Mouse (Mus musculus) right cerebral cortex, postnatal 10 days (tissue): ENCODE results near the gene Gdpd3.

Source experiments
- DNase-seq, 2 experiments: peaks; one replicate each; pipeline ENCODE4 v3.0.0; 2021; ENCODE audit warnings: low spot score in 2 of 2

Gene Gdpd3

DNA sequence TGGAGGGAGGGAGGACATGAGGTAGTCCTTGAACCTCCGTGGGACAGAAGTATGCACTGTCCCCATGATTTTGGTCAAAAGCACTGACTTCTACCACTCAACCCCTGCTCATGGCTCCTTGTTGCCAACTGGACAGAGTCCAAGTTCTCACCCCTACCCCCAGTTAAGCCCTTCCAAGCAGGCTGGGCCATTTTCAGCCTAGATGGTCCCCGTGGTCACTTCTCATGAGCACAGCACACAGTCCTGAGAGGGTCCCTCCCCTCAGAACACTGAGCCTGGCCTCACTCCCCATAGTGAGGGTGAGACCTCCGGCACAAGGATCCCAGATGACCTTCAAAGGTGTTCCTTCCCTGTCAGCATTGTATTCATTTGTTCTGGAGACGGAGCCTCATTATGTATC is 23.0 kb downstream of the Gdpd3 start:
- no peak for DNase-seq

DNA sequence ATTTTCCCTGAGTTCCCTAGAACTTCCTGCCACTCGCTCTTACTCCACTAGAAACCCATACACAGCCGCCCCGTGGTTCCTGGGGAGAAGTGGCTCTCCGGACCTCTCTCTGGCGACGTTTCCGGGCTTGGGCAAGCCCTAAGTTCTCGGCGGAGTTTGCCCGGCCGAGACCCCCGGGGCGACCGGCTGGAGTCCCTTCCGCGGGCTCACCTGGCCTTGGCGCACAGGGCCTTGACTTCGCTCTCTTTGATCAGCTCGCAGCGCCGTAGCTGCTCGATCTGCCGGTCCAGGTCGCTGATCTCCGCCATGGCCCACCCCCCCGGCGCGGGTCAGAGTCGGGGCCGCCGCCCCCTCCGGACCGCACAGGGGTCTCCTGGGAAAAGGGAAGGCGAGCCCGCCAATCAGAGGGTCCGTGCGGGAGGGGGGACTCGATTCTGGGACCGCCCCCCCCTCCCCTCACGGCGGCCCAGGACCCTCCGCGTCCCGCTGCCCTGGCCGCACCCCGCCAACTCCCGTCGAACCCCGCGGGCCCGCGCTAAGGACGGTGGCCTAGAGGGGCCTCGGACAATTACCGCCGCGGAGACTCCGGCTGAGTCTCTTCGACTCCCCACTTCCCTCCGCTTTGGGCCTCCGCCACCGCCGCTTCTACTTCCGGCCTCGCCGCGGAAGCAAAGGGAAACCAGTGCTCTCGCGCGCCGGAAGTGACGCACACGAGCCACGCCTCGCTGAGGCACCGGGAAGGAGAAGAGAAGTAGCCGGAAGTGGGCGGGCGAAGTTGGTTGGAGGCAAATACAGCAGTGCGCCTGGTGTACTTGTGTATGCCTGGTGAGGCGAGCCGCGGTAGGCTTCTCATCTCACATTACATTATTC is 26.0 kb downstream of the Gdpd3 start, which contains the start of gene Ppp4c:
Ppp4c (minus strand) TSS at position 646 of the 870 bp plus-strand sequence.
- peak; percentile 99 for DNase-seq

DNA sequence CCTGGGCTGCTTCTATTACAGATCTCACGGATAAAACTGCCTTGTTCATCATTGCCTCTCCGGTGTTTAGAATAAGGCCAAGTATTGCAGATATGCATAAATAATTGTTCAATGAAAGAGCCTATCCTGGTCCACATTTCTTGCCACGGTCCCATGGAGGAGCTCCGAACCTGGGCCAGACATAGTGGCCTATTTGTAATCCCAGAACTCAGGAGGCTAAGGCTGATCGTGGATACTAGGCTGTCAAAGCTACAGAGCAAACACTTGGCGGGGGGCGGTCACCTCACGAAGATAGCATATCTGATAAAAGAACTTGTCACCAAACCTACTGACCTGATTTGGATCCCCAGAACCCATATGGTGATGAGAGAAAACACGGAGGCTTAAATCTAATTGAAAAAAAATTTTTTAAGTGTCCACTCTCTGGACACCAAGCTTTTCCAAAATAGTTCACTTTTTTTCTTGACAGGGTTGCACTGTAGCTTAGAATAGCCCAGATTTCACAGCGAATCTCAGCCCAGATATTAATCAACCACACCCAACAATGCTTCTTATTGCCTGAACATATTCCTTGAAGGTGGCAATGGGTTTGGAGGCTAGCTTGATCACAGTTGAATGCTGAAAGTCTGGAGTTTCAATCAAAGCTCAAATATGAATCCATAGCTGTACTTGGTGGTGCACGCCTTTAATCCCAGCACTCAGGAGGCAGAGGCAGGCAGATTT is 26.7 kb downstream of the Gdpd3 start:
- peak in 1 of 2 experiments; percentile 23 for DNase-seq

DNA sequence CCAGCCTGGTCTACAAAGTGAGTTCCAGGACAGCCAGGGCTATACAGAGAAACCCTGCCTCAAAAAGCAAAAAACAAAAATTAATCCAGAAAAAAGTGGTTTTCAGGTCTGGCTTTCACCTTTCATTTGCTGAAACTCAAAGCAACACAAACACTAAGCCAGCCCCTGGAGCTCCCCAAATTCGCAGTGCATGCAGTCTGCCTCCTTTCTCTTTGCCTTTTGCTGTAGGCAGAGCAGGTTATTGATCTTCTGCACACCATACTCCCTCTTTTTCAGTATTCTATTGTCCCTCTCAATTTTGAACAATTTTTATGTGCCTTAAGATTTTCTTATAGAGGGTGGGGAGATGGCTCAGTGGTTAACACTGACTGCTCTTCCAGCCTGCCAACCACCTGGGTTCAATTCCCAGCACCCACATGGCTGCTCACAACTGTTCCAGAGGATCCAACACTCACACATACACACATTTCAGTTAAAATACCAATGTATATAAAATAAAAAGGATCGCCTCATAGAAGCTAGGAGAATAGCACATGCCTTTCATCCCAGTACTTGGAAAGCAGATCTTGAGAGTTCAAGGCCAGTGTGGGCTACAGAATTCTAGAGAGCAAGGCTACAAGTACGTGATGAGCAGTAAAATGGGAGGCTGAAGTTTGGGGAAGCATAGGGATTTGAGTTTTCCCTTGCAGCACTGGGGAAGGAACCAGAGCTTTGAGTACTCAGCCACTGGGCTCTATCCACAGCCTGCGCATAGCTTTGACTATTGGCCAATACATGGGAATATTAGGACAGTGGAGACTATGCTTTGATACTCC is 27.5 kb downstream of the Gdpd3 start:
- no peak for DNase-seq

DNA sequence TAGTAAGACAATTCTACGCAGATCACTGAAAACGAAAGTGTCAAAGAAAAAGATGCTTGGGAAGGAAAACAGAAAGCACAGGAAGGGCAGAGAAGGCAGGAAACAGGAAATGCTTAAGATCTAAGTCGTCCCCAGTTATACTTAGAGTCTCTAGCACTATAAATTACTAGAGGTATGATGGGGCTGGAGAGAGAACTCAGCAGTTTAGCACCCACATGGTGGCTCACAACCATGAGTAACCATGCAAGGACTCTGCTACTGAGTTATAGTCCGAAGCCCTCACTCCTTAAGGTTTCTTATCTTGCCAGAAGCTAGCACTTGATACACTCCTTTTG is 28.1 kb downstream of the Gdpd3 start:
- DNase-seq: no peak

DNA sequence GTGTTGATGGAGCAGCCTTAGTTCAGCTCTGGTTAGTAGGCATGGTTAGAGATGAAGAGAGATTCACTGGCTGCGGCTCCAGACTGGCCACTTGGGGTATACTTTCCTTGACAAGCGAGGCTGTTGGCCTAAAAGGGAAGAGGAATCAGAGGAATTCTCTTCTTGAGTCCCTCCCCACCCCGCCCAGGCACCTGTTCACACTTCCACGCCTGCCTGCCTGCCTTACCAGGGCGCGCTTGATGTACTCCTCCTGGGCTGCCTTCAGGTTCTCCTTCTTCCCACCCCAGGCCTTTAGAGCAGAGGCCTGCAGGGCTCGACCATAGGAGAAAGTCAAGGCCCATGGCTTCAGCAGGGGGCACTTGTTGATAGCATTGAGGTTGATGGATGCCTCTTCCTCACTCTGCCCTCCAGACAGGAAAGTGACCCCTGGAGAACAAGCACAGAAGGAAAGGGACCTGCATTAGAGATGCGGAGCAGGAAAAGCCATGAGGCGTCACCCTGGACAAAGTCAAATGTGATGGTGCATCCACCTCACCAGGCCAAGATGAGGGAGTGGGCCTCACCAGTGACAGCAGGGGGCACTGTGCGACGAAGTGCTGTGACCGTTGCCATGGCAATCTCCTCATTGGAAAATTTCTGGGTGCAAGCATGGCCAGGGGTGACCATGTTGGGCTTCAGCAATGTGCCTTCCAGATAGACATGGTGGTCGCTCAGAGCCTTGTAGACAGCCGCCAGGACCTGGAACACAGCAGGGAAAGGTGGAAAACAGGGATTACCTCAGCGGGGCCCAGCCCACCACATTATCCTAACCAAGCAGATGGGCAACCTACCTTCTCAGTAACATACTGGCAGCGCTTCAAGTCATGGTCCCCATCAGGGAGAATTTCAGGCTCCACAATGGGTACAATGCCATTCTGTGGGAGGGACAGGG is 29.5 kb downstream of the Gdpd3 start:
- peak in 1 of 2 experiments; percentile 44 for DNase-seq

DNA sequence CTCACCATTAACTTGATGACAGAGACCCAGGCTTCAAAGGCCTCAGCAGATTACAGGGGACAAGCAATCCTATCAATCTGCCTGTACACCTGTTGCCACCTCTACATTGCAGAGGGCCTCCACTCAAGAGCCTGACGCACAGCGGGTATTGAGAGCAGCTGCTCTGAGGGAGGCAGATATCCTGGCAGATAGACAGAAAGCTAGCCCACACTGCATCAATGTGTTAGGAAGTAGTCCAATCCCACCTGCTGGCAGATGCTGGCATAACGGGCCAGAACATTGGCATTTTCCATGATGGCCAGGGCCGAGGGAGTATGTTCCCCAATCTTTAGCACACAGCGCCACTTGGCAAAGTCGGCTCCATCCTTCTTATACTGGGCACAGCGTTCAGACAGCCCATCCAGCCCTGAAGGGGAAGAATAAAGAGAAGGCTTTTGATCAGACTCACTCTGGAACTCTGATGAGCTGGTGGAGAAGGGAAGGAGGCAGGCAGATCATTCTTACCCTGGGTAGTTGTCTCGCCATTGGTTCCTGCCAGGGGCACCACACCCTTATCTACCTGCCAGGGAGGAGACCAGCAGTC is 30.3 kb downstream of the Gdpd3 start:
- DNase-seq: peak in 1 of 2 experiments; percentile 63

DNA sequence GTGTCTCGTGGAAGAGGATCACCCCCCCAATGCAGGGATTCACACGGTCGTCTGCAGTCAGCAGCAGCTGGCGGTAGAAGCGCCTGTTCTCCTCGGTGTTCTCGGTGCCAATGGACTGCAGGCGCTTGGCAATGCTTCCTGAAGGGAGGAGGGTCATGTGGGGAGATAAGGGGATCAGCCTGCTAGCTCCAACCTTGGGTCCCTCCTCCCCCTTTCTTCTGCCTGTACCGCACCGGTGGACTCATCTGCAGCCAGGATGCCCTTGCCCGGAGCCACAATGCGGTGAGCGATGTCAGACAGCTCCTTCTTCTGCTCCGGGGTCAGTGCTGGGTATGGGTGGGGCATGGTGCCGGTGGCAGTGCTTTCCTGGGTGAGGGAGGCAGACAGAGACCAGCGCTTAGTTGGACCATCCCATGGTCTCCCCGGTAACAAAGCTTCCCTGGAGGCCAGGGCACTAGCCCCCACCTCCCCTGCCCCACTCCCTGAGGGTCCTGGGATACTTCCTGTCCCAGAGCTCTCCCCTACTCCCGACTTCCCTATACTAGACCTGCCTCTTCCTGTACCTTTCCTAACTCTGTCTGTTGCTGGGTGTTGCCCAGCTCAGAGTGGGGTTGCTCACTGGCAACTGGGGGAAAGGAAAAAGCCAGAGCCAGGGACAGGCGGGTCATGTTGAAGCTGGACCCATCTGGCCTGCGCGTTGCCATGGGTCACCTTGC is 31.4 kb downstream of the Gdpd3 start, which contains the start of gene Fam57b:
Fam57b (plus strand) TSS at position 258 of the 716 bp plus-strand sequence.
- peak in 1 of 2 experiments; percentile 62 for DNase-seq

DNA sequence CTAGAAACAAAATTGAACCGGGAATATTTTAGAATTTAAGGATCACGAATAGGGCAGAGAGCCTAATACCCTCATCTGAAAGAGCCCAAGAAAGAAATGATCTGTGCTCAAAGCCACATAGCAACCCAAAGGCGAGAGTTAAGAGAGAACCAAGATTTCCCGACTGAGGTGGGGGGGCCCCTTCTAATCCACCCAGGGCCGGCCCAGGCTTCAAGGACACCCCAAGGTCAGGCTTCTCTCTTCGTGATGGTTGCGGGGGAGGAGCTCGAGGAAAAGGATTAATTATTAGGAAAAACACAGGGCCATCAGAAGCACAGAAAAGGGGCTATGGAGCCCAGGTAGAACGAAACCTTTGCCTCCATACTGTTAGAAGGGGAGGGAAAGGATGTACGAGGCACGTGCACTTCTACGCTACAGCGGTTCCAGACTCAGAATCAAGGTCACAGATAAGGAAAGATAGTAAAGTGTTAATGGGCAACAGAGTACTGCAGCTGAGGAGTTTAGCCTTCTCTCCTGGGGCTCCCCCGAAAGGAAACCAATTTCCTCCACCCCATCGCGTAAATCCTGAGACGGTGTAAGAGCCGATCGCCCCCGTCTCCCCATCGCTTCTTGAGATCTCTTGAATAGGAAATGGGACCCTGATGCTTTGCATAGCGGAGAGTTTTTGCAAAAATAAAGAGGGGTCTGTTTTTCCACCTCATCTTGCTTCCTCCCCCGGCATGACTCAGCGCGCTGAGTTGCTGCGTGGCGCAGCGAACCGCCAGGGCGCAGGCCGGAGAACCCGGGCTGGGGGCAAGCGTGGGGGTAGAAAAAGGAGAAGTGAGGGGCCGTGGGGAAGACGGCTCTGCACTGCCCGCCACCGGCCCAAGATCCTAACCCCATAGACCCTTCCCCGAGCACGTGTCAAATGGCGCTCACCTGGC is 32.3 kb downstream of the Gdpd3 start:
- peak in 1 of 2 experiments; percentile 52 for DNase-seq

DNA sequence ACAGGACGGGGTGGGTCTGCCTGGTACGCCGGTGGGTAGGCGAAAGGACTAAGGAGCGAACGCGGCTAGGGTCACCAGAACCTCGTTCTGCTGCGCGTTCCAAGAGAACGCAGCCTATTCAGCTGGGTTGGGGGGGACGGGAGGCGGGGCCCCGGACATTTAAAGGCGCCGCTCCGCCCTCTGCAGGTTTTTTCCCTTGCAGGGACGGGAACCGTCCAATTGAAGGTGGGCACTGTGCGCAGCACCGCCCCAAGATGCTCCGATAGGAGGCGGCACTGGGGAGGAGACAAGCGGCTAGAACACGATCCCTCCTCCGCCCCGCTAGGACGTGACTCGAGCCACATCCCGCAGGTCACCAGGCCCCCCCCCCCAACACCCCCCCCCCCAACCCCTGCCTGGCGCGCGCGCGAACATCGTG is 32.9 kb downstream of the Gdpd3 start:
- peak; percentile 98 for DNase-seq

DNA sequence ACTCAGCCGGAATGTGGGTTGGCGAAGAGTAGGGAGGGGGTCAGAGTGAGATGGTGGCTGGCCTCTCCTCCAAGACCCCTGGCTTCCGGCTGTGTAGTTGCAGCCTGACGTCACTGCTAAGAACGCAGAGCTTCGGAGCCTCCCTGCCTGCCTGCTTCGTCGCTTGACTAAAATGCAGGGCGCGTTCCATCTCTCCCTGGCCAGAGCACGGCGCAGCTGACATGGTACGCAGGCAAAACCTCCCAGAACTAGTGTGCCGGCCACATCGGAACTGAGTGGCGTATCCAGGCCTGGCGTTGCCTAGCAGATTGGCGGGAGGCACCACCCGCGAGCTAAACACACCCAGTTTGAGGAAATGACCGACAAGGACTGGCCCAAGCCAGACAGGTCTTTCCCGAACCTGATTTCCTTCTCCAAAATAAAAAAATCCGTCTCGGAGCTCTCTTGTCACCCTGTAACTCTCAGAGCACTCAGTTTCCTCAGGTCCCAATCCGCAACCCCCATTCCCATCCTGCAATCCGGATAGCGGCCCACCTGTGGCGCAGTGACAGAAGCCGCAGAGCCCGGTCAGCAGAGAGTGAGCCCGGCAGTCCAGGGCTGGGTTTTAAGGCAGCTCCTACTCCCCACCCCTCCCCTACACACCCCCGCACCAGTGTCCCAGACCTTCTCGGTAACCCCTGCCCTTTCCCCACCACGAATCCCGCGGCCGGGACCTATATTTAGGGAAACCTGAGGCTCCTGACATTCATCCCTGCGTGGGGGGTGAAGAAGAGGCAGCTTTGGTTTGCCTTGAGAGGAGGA is 33.5 kb downstream of the Gdpd3 start:
- DNase-seq: peak in 1 of 2 experiments; percentile 95

DNA sequence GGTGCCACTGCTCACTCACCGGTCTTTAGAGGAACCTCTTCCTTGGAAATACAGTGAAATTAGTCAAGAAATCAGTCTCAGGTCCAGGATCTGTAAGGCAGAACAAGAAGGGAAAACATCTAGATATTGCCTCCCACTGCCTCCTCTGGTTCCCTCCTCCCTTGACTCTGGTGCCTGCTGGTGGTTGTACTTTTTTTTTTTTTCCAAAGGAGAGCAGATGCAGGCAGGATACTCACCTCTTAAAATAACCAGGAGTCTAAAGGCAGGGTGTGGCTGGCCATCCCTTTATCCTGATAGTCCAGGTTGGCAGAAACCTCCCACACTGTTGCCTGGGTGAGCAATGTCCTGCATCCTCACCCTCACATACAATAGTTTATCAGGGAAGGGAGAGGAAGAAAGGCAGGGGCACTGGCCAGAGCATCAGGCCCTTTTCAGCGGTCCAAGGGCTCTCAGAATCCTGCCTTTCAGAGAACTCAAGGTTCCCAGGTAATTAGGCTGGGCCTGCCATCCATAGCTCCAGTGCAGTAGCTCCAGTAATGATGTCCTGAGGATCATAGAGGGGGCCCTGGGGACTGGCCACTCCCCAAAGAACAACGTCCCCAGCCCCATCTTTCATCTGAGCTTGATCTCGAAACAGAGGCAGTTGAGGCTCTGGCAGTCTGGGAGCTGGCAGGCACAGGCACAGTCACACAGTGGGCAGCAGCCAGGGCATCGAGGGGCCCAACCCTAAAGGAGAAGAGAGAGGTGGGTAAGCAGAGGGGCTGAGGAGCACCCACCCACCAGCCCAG is 34.3 kb downstream of the Gdpd3 start:
- peak in 1 of 2 experiments; percentile 44 for DNase-seq

DNA sequence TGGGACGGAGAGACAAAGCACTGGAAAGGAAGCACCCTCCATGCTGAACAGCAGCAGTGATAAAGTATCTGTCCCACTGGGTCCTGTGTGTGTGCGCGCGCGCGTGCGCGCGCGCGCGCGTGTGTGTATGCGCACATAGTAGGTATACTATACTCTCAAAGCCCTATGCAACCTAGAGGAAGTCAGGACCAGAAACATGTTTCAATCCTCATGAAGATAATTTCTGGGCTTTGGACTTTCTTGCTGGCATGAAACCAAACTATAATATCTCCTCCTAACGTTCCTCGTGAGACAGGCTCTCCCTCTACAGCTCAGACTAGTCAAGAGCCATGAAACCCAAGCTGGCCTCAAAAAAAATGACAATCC is 34.9 kb downstream of the Gdpd3 start:
- no peak for DNase-seq

DNA sequence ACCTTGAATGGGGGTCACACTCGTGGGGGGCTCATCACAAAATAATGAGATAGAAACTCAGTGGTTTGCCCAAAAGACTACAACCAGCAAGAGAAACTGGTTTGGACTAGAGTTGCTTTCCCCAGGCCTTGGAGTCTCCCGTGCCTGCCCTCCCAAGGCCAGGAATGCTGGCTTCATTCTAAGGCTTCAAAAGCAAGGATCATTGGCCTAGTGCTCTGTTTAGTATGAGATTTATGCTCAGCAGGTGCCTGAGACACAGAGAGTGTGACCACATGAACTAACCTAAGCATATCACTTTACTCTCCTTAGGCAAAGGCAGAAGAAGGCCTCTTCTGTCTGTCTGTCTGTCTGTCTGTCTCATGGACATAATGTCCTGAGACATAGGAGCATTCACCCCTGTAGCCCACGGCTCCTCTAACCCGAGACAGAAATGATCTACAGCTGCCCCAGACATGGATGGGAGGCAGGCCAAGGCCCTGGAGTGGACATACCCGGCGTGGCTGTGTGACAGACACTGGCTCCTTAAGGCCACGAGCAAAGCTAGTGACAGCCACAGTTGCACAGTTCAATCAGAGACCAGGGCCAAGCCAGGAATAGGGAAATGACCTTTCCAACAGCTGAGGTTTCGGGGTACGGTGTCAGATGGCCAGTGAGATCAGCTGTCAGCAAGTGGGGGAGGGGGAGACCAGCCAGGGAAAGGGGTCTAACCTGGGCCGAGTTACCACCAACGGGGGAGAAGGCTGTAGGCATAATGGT is 36.2 kb downstream of the Gdpd3 start:
- no peak for DNase-seq

DNA sequence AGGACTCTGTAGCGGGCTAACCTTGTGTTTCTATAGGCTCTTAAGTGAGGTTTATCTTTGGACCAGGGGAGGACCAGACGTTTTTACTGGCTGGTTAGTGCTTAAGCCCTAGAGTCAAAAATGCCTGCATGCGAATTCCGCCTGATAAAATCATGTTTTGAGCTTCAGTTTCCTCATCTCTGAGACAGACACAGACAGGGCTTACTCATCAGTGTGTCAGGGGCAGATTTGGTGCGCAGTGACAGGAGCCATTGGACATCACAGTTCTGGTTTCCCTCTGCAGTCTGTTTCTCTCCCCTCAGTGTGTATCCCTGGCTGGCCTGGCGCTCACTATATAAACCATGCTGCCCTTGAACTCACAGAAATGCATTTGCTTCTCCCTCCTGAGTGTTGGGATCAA is 37.0 kb downstream of the Gdpd3 start:
- no peak for DNase-seq

DNA sequence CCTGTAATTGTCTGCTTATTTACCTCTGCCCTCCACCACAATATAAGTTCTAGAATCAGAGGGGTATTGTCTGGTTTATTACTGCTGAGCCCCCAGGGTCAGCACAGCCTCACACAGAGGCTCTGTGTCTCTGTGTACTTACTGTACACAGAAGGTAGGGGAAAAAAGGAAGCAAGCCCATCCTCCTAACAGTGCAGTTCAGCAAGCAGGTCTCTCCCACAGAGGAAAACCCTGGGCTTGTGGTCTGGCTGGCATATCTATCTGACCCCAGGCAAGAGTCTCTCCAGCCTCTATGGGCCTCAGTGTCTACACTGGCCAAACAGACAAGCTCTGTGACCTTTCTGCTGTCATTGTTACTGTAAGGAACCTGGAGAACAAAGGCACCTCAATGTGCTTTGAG is 37.6 kb downstream of the Gdpd3 start:
- no peak for DNase-seq
